Mouse (Mus musculus): ENCODE data around the gene Adnp.

DNA sequence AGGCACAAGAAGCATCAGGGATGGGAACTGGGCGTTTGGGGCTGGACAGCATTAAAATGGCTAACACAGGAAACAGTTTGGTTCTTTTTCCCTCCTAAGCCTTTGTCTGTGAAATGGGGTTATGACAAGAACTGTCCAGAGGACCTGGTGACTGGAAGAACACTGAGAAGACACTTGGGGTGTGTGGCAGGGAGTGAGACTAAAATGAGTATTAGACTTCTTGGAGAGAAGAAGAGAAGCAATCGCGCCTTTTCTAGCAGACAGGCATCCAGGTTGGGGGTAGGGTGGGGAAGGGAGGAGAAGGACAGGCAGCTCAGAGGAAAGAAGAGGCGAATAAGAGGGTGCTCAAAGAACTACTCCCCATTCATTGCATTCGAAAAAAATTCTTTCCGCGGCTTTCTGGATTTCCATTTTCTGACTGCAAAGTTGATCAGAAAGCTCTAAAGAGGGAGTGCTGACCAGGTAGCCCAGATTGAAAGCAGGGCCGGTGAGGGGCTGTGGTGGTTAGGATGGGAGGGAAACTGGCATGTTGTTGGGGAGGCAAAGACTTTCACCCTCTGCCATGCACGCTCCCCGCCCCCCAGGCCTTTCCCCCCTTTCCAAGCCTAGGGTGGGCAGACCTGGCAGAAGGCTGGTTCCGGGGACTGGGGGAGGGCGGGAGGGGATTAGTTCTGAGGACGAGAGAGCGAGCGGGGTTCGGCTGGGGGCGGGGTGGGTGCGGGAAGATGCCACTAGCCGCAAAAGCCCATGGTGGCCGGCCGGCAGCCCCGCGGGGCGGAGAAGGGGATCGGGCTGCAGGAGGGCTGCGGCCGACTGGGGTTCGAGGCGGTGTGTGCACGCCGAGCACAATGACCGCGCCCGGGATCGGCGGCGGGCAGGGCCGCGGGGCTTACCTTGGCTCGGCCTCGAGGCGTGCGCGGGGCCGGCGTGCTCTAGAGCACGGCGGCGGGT, 956 bp downstream of the Adnp start:
- TF ChIP-seq EP300 (IDR thresholded peaks at IDR 0.05; ENCODE audit: low read depth) (no peak), CTCF (IDR thresholded peaks at IDR 0.05; ENCODE audit: low read depth) (no peak)
